ENCODE assay signal across 9 mouse cellular contexts in the genomic region with DNA sequence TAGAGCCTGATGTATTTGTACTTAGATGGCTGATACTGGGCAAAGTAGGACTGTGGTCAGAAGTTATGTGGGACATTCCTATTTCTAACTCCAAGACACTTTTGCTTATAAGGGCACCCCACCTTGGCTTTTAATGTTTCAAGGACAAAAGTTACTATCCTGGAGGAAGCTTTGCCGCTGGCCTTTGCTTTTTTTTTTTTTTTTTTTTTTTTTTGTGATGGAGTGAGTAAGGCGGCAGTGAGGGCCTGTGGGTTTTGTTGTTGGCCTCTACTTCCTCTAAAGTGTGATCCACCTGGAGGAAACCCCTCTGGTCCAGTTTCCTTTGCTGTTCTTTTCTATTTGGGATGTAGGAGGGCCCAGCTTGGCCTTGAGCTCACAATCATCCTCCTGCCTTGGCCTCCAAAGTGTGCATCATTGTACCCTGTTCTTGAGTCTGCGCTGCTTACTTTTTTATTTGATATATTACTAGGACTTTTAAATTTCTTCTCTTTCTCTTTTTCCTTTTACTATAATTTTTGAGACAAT. TPM values are rescaled to one million over a fixed set of nuclear protein-coding genes. Genes with fewer than 3 reads are reported as not detected.
DNase-seq lines count a peak whose midpoint lies in the region; ATAC-seq and TF ChIP-seq lines count a peak whose summit lies in the region.
"Had no signal": no experiment of that assay in that cellular context is flagged by ENCODE, and none has a peak within 500 bp of the region (broad histone marks: within the 10 kb centered on the region; RNA-seq: fewer than 3 reads in every experiment).

No protein-coding gene starts in this region.

- H3K27me3 ChIP-seq in lung, postnatal 0 days (replicated peaks; ENCODE audit: insufficient read depth, low read length): no peaks in the 10 kb centered on the region
- H3K27me3 ChIP-seq in forebrain, embryonic 14.5 days (replicated peaks; ENCODE audit: control insufficient read depth, insufficient read depth, low read length): no peaks in the 10 kb centered on the region
- no peaks in the 10 kb centered on the region for H3K27me3 ChIP-seq in liver, embryonic 12.5 days (replicated peaks)
- H3K27me3 ChIP-seq in stomach, embryonic 16.5 days (ENCODE audit: control insufficient read depth, insufficient read depth, low read length): no peaks in the 10 kb centered on the region

- no peak for DNase-seq in lung, postnatal 0 days (ENCODE audit: low spot score)
- DNase-seq in lung, postnatal 14 days: no peak
- no peak for DNase-seq in forebrain, embryonic 14.5 days (ENCODE audit: low spot score)
- DNase-seq in spleen, postnatal 4 days (ENCODE audit: low spot score in 2 of 2): no peak
- DNase-seq in c-Kit-positive CD71-positive TER-119-positive erythroid progenitor cells, embryonic 14.5 days (ENCODE audit: low spot score): no peak
- DNase-seq: adrenal gland, adult 8-10 months; gastrocnemius, postnatal 14 days had no signal

- TF ChIP-seq EP300 in lung, postnatal 0 days (IDR thresholded peaks at IDR 0.05): no peak

- peak overlapping the region; percentile 96; the same call in 1 of the 2 replicates for H3K9ac ChIP-seq in lung, postnatal 0 days (replicated peaks; ENCODE audit: low read depth)
- peak overlapping the region; percentile 95 for H3K9ac ChIP-seq in forebrain, embryonic 14.5 days (ENCODE audit: low read length)
- peak overlapping the region; percentile 100 for H3K9ac ChIP-seq in liver, embryonic 12.5 days
- H3K9ac ChIP-seq in stomach, embryonic 16.5 days (ENCODE audit: low read length): peak overlapping the region; percentile 100

- H3K27ac ChIP-seq in lung, postnatal 0 days (ENCODE audit: low read length): peak overlapping the region; percentile 94; the same call in 1 of the 2 replicates
- H3K27ac ChIP-seq in forebrain, embryonic 14.5 days (ENCODE audit: low read depth, low read length): peak overlapping the region; percentile 93; the same call in 1 of the 2 replicates
- H3K27ac ChIP-seq in liver, embryonic 12.5 days: no peak overlapping the region
- peak overlapping the region; percentile 96; the same call in 1 of the 2 replicates for H3K27ac ChIP-seq in stomach, embryonic 16.5 days (ENCODE audit: low read length)

- H3K36me3 ChIP-seq in lung, postnatal 0 days (ENCODE audit: insufficient read depth, low read length): 0 out of 2 replicates have a peak, but pooled peaks cover 6% of the 10 kb centered on the region
- peaks cover 29% of the 10 kb centered on the region for H3K36me3 ChIP-seq in forebrain, embryonic 14.5 days (ENCODE audit: control insufficient read depth, insufficient read depth, low read length)
- H3K36me3 ChIP-seq in liver, embryonic 12.5 days: peaks cover 52% of the 10 kb centered on the region
- H3K36me3 ChIP-seq in stomach, embryonic 16.5 days (ENCODE audit: control insufficient read depth, insufficient read depth, low read length): peaks cover 10% of the 10 kb centered on the region

- WGBS in lung, postnatal 0 days: 59% methylated on average over 3 of the region's 3 CpGs
- 70% methylated on average over 3 of the region's 3 CpGs for WGBS in forebrain, embryonic 14.5 days
- 81% methylated on average over 3 of the region's 3 CpGs for whole genome bisulfite sequencing in liver, embryonic 12.5 days (ENCODE audit: insufficient replicate concordance)
- 73% methylated on average over 3 of the region's 3 CpGs for WGBS in stomach, embryonic 16.5 days

- H3K4me1 ChIP-seq in lung, postnatal 0 days (ENCODE audit: insufficient read depth, low read depth, low read length): peaks cover 8% of the 10 kb centered on the region; the same call in 1 of the 2 replicates
- H3K4me1 ChIP-seq in forebrain, embryonic 14.5 days (ENCODE audit: control insufficient read depth, insufficient read depth, low read length): peaks cover 9% of the 10 kb centered on the region
- H3K4me1 ChIP-seq in liver, embryonic 12.5 days: peaks cover 36% of the 10 kb centered on the region
- H3K4me1 ChIP-seq in stomach, embryonic 16.5 days (ENCODE audit: control insufficient read depth, insufficient read depth, low read length): peaks cover 15% of the 10 kb centered on the region

- no peaks in the 10 kb centered on the region for H3K9me3 ChIP-seq in lung, postnatal 0 days (ENCODE audit: low read length)
- H3K9me3 ChIP-seq in forebrain, embryonic 14.5 days (replicated peaks; ENCODE audit: control insufficient read depth, low read length): no peaks in the 10 kb centered on the region
- H3K9me3 ChIP-seq in liver, embryonic 12.5 days (replicated peaks): no peaks in the 10 kb centered on the region
- no peaks in the 10 kb centered on the region for H3K9me3 ChIP-seq in stomach, embryonic 16.5 days (replicated peaks; ENCODE audit: control insufficient read depth, low read length)

- peak overlapping the region; percentile 99; the same call in 1 of the 2 replicates for H3K4me3 ChIP-seq in lung, postnatal 0 days (ENCODE audit: low read depth, low read length)
- peak overlapping the region; percentile 100 for H3K4me3 ChIP-seq in forebrain, embryonic 14.5 days (ENCODE audit: low read depth, low read length)
- H3K4me3 ChIP-seq in liver, embryonic 12.5 days: peak overlapping the region; percentile 100
- peak overlapping the region; percentile 100 for H3K4me3 ChIP-seq in stomach, embryonic 16.5 days (replicated peaks; ENCODE audit: low read length)

- no peak for ATAC-seq in lung, postnatal 0 days
- no peak for ATAC-seq in forebrain, embryonic 14.5 days
- ATAC-seq in liver, embryonic 12.5 days: no peak
- ATAC-seq in stomach, embryonic 16.5 days (ENCODE audit: insufficient read depth, low FRiP score): no peak

- H3K4me2 ChIP-seq in lung, postnatal 0 days (replicated peaks; ENCODE audit: low read depth, low read length): peak overlapping the region; percentile 93
- H3K4me2 ChIP-seq in forebrain, embryonic 14.5 days (ENCODE audit: low read length): peak overlapping the region; percentile 87
- H3K4me2 ChIP-seq in liver, embryonic 12.5 days: peak overlapping the region; percentile 85
- peak overlapping the region; percentile 91 for H3K4me2 ChIP-seq in stomach, embryonic 16.5 days (ENCODE audit: low read depth, low read length)

- TF ChIP-seq CTCF in lung, postnatal 0 days (IDR thresholded peaks at IDR 0.05): no peak

RNA-seq across cellular contexts. Expression of gene Phf12, which starts 3.0 kb away (rescaled TPM):
- 7.7 and 9.0 TPM in 2 replicates for polyA plus RNA-seq in lung, postnatal 0 days (2015; fragmentation: Nextera tagmentation; extraction: Ambion mirVana)
- 16.5 and 17.0 TPM in 2 replicates for polyA plus RNA-seq in forebrain, embryonic 14.5 days (2014; fragmentation: Nextera tagmentation; extraction: Ambion mirVana)
- polyA plus RNA-seq in liver, embryonic 12.5 days (2016; fragmentation: Nextera tagmentation; extraction: Ambion mirVana): 13.6 and 13.8 TPM in 2 replicates
- polyA plus RNA-seq in stomach, embryonic 16.5 days (2015; fragmentation: Nextera tagmentation; extraction: Ambion mirVana): 10.9 and 11.5 TPM in 2 replicates

RNA-seq across cellular contexts. Expression of gene Dhrs13, which starts 46.5 kb away (rescaled TPM):
- polyA plus RNA-seq in lung, postnatal 0 days (2015; fragmentation: Nextera tagmentation; extraction: Ambion mirVana): 9.4 and 9.7 TPM in 2 replicates
- polyA plus RNA-seq in forebrain, embryonic 14.5 days (2014; fragmentation: Nextera tagmentation; extraction: Ambion mirVana): 36.6 and 38.8 TPM in 2 replicates
- 25.4 and 26.4 TPM in 2 replicates for polyA plus RNA-seq in liver, embryonic 12.5 days (2016; fragmentation: Nextera tagmentation; extraction: Ambion mirVana)
- polyA plus RNA-seq in stomach, embryonic 16.5 days (2015; fragmentation: Nextera tagmentation; extraction: Ambion mirVana): 12.1 and 13.8 TPM in 2 replicates

RNA-seq across cellular contexts. Expression of gene Flot2, which starts 52.1 kb away (rescaled TPM):
- polyA plus RNA-seq in lung, postnatal 0 days (2015; fragmentation: Nextera tagmentation; extraction: Ambion mirVana): 55.6 and 58.3 TPM in 2 replicates
- polyA plus RNA-seq in forebrain, embryonic 14.5 days (2014; fragmentation: Nextera tagmentation; extraction: Ambion mirVana): 56.2 and 64.6 TPM in 2 replicates
- 31.7 and 32.0 TPM in 2 replicates for polyA plus RNA-seq in liver, embryonic 12.5 days (2016; fragmentation: Nextera tagmentation; extraction: Ambion mirVana)
- 59.0 and 61.1 TPM in 2 replicates for polyA plus RNA-seq in stomach, embryonic 16.5 days (2015; fragmentation: Nextera tagmentation; extraction: Ambion mirVana)

RNA-seq across cellular contexts. Expression of gene Sez6, which starts 55.0 kb away (rescaled TPM):
- 0.04 and 0.06 TPM in 2 replicates for polyA plus RNA-seq in lung, postnatal 0 days (2015; fragmentation: Nextera tagmentation; extraction: Ambion mirVana)
- 140 and 175 TPM in 2 replicates for polyA plus RNA-seq in forebrain, embryonic 14.5 days (2014; fragmentation: Nextera tagmentation; extraction: Ambion mirVana)
- 0.05 TPM in 1 of 2 replicates, not detected in the other for polyA plus RNA-seq in liver, embryonic 12.5 days (2016; fragmentation: Nextera tagmentation; extraction: Ambion mirVana)
- polyA plus RNA-seq in stomach, embryonic 16.5 days (2015; fragmentation: Nextera tagmentation; extraction: Ambion mirVana): 2.0 and 2.3 TPM in 2 replicates
